Mouse (Mus musculus) heart, postnatal 0 days (tissue): Measurements from ENCODE around the gene Knop1.

Source experiments
- CTCF ChIP-seq: IDR thresholded peaks from 2 replicates; pipeline ENCODE4 v1.5.1; 2016; ENCODE audit warnings: antibody characterized with exemption, control low read depth, low read depth
- EP300 ChIP-seq: IDR thresholded peaks from 2 replicates; pipeline ENCODE4 v1.6.1; 2016; ENCODE audit warnings: antibody characterized with exemption, low read depth

DNA sequence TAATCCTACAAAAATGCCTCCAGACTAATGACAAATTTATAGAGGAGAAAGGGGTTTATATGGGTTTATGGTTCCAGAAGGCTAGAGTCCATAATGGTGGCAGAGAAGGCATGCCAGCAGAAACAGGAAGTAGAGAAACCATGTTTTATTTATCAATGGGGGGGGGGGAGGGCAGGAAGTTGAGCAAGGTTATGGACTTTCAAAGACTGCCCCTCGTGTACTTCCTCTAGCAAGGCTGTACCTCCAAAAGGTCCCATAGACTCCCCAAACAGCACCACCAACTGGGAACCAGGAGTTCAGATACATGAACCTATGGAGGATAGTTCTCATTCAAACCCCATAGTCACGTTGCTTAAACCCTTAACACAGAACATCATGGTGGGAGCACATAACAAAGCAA, 9.3 kb upstream of the Knop1 start:
- TF ChIP-seq EP300 (no peak), CTCF (no peak)
